Mouse (Mus musculus) liver, embryonic 14.5 days (tissue): ENCODE results near the gene Rbms3. TPM values are rescaled to one million over a fixed set of nuclear protein-coding genes. Genes with fewer than 3 reads are reported as not detected.

ENCODE experiments used
- ATAC-seq: fragments of 200-750 bp; cut with Nextera tagmentation; 2 replicates; pipeline ENCODE4 v1.8.0; 2017; ENCODE audit warnings: moderate number of reproducible peaks, mild to moderate bottlenecking, moderate library complexity; ENCODE audit not compliant: insufficient read depth
- DNase-seq, 3 experiments: peaks; one replicate each; pipeline ENCODE4 v3.0.0-alpha.2; 2012 to 2013; ENCODE audit warnings: low read depth in 3 of 3, low spot score in 3 of 3
- H3K27ac ChIP-seq: fragments of 300-500 bp; sonication (generic); 2 replicates; pipeline ENCODE4 v1.5.1; 2014; ENCODE audit warnings: moderate library complexity, mild to moderate bottlenecking, control low read depth, inconsistent platforms
- H3K27me3 ChIP-seq: fragments of 300-500 bp; sonication (generic); 2 replicates; pipeline ENCODE4 v1.6.1; 2014; ENCODE audit warnings: mild to moderate bottlenecking, low read length, moderate library complexity; ENCODE audit not compliant: control insufficient read depth, insufficient read depth
- H3K36me3 ChIP-seq: fragments of 300-500 bp; sonication (generic); replicated peaks from 2 replicates; pipeline ENCODE4 v1.6.1; 2014; ENCODE audit warnings: low read depth; ENCODE audit not compliant: control insufficient read depth, insufficient read depth
- H3K4me1 ChIP-seq, 2 experiments: fragments of 200-500 bp in 1 of 2; fragments of 300-500 bp in 1 of 2; sonication (generic) in 1 of 2; replicated peaks; 2 replicates each; pipeline ENCODE4 v1.6.1; 2012 to 2014; ENCODE audit warnings: antibody characterized with exemption in 1 of 2, inconsistent platforms in 1 of 2, low read length in 1 of 2; ENCODE audit not compliant: control insufficient read depth in 2 of 2, insufficient read depth in 2 of 2
- H3K4me2 ChIP-seq: fragments of 300-500 bp; sonication (generic); 2 replicates; pipeline ENCODE4 v1.6.1; 2014; ENCODE audit warnings: low read depth, mild to moderate bottlenecking, control low read depth, moderate library complexity
- H3K4me3 ChIP-seq, 2 experiments: fragments of 200-500 bp in 1 of 2; fragments of 300-500 bp in 1 of 2; sonication (generic) in 1 of 2; 2 replicates each; pipeline ENCODE4 v1.5.1; 2012 to 2014; ENCODE audit warnings: low read depth in 2 of 2, low read length in 2 of 2, mild to moderate bottlenecking in 2 of 2, control low read depth in 1 of 2, inconsistent platforms in 1 of 2, moderate library complexity in 1 of 2; ENCODE audit not compliant: insufficient read depth in 1 of 2
- H3K9ac ChIP-seq: fragments of 300-500 bp; sonication (generic); replicated peaks from 2 replicates; pipeline ENCODE4 v1.6.1; 2014; ENCODE audit warnings: mild to moderate bottlenecking, control low read depth, moderate library complexity
- H3K9me3 ChIP-seq: fragments of 300-500 bp; sonication (generic); 2 replicates; pipeline ENCODE4 v1.6.1; 2016; ENCODE audit warnings: low read length, mixed read lengths; ENCODE audit not compliant: control insufficient read depth
- CTCF ChIP-seq: IDR thresholded peaks from 2 replicates; pipeline ENCODE4 v1.5.1; 2016; ENCODE audit warnings: antibody characterized with exemption, low read depth, control low read depth
- EP300 ChIP-seq: IDR thresholded peaks from 2 replicates; pipeline ENCODE4 v1.6.1; 2016; ENCODE audit warnings: antibody characterized with exemption, low read depth
- WGBS: fragments of 180-500 bp; shearing (Covaris S2); extraction: QIAGEN DNeasy Blood & Tissue Kit; methylation state at CpG from one replicate; pipeline ENCODE4 v1.1.7; 2014; ENCODE audit not compliant: insufficient replicate concordance; 5-methylcytosine and 5-hydroxymethylcytosine counted together
- polyA plus RNA-seq, 2 experiments: library from polyadenylated mRNA; depleted of rRNA in 1 of 2; stranded (reverse) in 1 of 2; unstranded in 1 of 2; fragments of >200 nt; fragmentation: Nextera tagmentation in 1 of 2; extraction: Ambion mirVana in 1 of 2; gene quantifications; 2 replicates each; pipeline versions ENCODE4 v1.2.1 to v1.2.3; 2012 to 2014

Gene Rbms3
- polyA plus RNA-seq, 2 experiments: 0.88 to 2.4 TPM

DNA sequence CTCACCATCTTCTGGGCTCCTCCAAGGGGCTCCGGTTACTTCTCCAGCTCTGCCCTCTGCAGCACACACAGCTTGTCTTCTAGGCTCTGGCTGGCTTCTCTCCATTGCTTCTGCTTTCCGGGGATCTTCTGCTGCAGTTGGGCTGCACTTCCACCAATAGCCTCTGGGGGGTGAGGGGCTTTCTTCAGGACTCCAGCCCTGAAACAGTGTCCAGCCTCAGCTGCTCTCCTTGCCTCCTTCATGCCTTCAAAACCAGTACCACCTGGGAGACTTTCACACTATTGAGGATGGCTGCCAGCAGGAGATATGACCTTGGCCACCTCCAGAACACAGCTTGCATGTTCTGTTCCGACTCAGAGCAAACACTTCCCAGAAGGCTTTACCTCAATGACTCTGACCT is 1094.0 kb downstream of the Rbms3 start:
- Histone ChIP-seq H3K4me3 (no peak overlapping the region), H3K4me1 (no peaks in the 10 kb centered on the region), H3K4me2 (no peak overlapping the region), H3K9me3 (no peaks in the 10 kb centered on the region), H3K27me3 (no peaks in the 10 kb centered on the region), H3K36me3 (no peaks in the 10 kb centered on the region), H3K27ac (no peak overlapping the region), H3K9ac (no peak overlapping the region)
- WGBS: 47% methylated on average over 3 of the region's 3 CpGs
- DNase-seq: no peak
- TF ChIP-seq CTCF (peak; percentile 54), EP300 (no peak)
- ATAC-seq: no peak

DNA sequence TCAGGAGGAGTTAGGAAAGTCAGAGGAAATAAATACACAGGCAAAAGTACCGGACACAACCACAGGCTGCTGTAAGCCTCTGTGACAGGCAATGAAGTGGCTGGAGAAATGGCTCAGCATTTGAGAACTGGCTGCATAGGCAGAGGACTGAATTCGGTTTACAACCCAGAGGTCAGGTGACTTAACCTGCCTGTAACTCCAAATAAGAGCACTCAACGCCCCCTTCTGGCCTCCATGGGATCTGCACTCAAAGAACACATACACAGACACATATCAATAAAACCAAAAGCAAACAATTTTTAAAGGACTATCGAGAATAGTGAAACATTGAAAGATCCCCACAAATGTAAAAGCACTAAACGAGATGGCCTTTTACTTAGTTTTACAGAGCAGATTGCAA is 1096.3 kb downstream of the Rbms3 start:
- WGBS: 48% methylated on average over 5 of the region's 5 CpGs
- Histone ChIP-seq H3K36me3 (no peaks in the 10 kb centered on the region), H3K27ac (no peak overlapping the region), H3K27me3 (no peaks in the 10 kb centered on the region), H3K4me3 (no peak overlapping the region), H3K4me1 (no peaks in the 10 kb centered on the region), H3K9ac (no peak overlapping the region), H3K4me2 (no peak overlapping the region), H3K9me3 (no peaks in the 10 kb centered on the region)
- ATAC-seq (no peak), DNase-seq (no peak)
- TF ChIP-seq EP300 (no peak), CTCF (no peak)

DNA sequence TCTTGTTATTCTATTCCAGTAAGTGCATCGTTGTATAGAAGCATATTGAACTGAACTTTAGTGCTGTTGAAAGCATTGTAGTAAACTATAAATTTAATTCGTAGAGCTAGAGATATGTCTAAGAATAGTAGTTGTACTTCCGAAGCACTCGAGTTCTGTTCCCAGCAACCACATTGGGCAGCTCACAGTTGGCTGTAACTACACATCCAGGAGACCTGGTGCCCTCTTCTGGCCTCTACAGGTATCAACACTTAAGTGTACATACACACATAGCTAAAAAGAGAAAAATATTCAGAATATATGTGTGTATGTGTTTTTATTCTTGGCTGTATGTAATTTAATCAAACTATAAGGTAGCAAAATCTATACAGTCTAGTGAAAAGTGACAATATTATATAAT is 1098.6 kb downstream of the Rbms3 start:
- ATAC-seq (no peak), DNase-seq (no peak)
- H3K4me3 ChIP-seq: no peak overlapping the region
- no peak overlapping the region for H3K9ac ChIP-seq
- no peaks in the 10 kb centered on the region for H3K27me3 ChIP-seq
- no peaks in the 10 kb centered on the region for H3K36me3 ChIP-seq
- no peaks in the 10 kb centered on the region for H3K9me3 ChIP-seq
- no peak overlapping the region for H3K27ac ChIP-seq
- no peak for TF ChIP-seq CTCF
- TF ChIP-seq EP300: no peak
- H3K4me2 ChIP-seq: no peak overlapping the region
- H3K4me1 ChIP-seq: no peaks in the 10 kb centered on the region
- WGBS: 63% methylated on average over 4 of the region's 4 CpGs

DNA sequence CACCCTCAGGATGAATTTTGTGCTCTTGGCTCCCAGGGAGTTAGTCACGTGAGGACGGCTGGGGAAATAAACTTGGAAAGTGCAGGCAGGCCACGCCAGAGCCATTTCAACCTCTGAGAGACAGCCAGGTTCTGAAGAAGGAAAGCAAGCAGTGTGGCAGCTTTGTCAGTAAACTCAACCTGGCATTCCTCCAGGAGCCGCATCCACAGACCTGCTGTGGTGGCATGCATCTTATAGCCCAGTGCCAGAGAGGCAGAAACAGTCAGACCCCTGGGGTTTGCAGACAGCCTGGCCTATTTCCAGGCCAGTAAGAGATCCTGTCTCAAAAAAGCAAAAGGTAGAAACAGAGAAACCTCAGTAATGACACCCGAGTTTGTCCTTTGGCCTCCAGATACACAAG is 1105.3 kb downstream of the Rbms3 start:
- no peak for TF ChIP-seq EP300
- no peak for TF ChIP-seq CTCF
- 57% methylated on average over 5 of the region's 5 CpGs for WGBS
- no peak for DNase-seq
- Histone ChIP-seq H3K9me3 (no peaks in the 10 kb centered on the region), H3K4me1 (no peaks in the 10 kb centered on the region), H3K27me3 (no peaks in the 10 kb centered on the region), H3K4me3 (no peak overlapping the region), H3K36me3 (no peaks in the 10 kb centered on the region), H3K9ac (no peak overlapping the region), H3K4me2 (no peak overlapping the region), H3K27ac (no peak overlapping the region)
- ATAC-seq: no peak
